Mouse (Mus musculus) kidney, adult 2 months (tissue): ENCODE results near the gene Snx32.

Experiments
- CTCF ChIP-seq: fragments of 200-500 bp; conservative IDR thresholded peaks from 2 replicates; pipeline ENCODE4 v1.5.1; 2011; ENCODE audit warnings: low read depth, mild to moderate bottlenecking, control low read depth, low read length, moderate library complexity, mixed read lengths; ENCODE audit not compliant: insufficient read depth, insufficient read length
- POLR2A ChIP-seq: fragments of 200-500 bp; IDR thresholded peaks from one replicate; pipeline ENCODE4 v1.6.1; 2011; ENCODE audit warnings: low read depth, low read length, control low read depth

- no peak for TF ChIP-seq CTCF
- TF ChIP-seq POLR2A, result peak; percentile 55
These were observed 19.2 kb downstream of the Snx32 start for GRCm38 (mm10) chr19:5490898-5491708.
